Mouse (Mus musculus) c-Kit-positive CD71-positive TER-119-negative erythroid progenitor cells, embryonic 14.5 days (primary cell): ENCODE data around the gene Tppp2.

Experiments
- DNase-seq: peaks from one replicate; pipeline ENCODE4 v3.0.0-alpha.2; 2013; ENCODE audit warnings: low read depth

The Tppp2 gene

GRCm38 (mm10) chr14:51960316-51960715, 42.1 kb downstream of the Tppp2 start:
- DNase-seq, result no peak

- DNase-seq, result no peak
These were observed 49.2 kb downstream of the Tppp2 start for GRCm38 (mm10) chr14:51967400-51967799.
